Mouse (Mus musculus): ENCODE data around the gene 2510039O18Rik. TPM values are rescaled to one million over a fixed set of nuclear protein-coding genes. Genes with fewer than 3 reads are reported as not detected.

The 2510039O18Rik gene
- total and polyA plus RNA-seq, 3 experiments = 48.3 to 59.9 TPM; not detected in 1

DNA sequence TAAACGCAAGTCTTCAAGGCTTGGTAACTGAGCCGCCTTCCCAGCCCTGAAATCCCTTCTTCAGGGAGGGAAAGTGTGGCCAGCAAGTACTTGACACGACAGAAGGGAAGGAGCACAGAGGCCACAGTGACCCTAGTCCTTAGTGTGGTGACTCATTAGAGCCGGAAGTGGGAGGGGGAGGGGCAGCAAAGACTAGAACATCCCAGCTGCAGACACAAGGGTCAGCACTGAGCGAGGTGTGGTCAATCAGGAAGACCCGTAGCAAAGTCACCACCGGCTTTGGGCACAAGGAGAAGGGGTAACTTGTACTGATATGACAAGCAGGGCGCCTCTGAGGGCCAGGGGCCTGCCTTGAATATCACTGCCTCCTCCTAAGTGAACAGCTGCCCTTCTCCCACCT, 13.0 kb upstream of the 2510039O18Rik start:
- H3K9me3 ChIP-seq (replicated peaks; ENCODE audit: insufficient read depth, low read length) = no peaks in the 10 kb centered on the region
- no peaks in the 10 kb centered on the region for H3K79me2 ChIP-seq (ENCODE audit: control insufficient read depth, insufficient read depth, low read length, poor library complexity)
- H3K36me3 ChIP-seq (ENCODE audit: control insufficient read depth in 1 of 2, insufficient read depth in 2 of 2, low read length in 2 of 2) = no peaks in the 10 kb centered on the region
- no peak overlapping the region for H3K4me3 ChIP-seq (ENCODE audit: control insufficient read depth in 1 of 2, insufficient read depth in 1 of 2, low read depth in 2 of 2, low read length in 2 of 2)
- no peaks in the 10 kb centered on the region for H3K27me3 ChIP-seq (ENCODE audit: control insufficient read depth in 1 of 2, insufficient read depth in 2 of 2, low read length in 2 of 2)
- H3K4me1 ChIP-seq (ENCODE audit: control insufficient read depth in 1 of 2, insufficient read depth in 2 of 2, low read length in 2 of 2) = no peaks in the 10 kb centered on the region
- H3K27ac ChIP-seq (ENCODE audit: control insufficient read depth, low read depth, low read length) = no peak overlapping the region
- TF ChIP-seq NELFE (IDR thresholded peaks at IDR 0.05; ENCODE audit: low read depth, low read length) (no peak), MAX (IDR thresholded peaks at IDR 0.05; ENCODE audit: low read length) (no peak), USF1 (IDR thresholded peaks at IDR 0.05; ENCODE audit: low read depth, low read length) (no peak), MAZ (IDR thresholded peaks at IDR 0.05; ENCODE audit: low read depth, low read length) (no peak), SMC3 (IDR thresholded peaks at IDR 0.05; ENCODE audit: low read depth, low read length) (no peak), MYC (IDR thresholded peaks at IDR 0.05; ENCODE audit: low read depth, low read length) (no peak), ZC3H11A (IDR thresholded peaks at IDR 0.05; ENCODE audit: low read depth, low read length) (no peak), TCF12 (IDR thresholded peaks at IDR 0.05; ENCODE audit: low read depth, low read length) (no peak), GABPA (IDR thresholded peaks at IDR 0.05; ENCODE audit: low read depth, low read length) (no peak), MEF2A (IDR thresholded peaks at IDR 0.05; ENCODE audit: extremely low read depth, insufficient replicate concordance, low read depth, low read length, poor library complexity, severe bottlenecking) (no peak)
- no peak for DNase-seq (ENCODE audit: low read depth, low spot score)
- H3K9ac ChIP-seq (ENCODE audit: control insufficient read depth, low read depth, low read length, poor library complexity, severe bottlenecking) = no peak overlapping the region

DNA sequence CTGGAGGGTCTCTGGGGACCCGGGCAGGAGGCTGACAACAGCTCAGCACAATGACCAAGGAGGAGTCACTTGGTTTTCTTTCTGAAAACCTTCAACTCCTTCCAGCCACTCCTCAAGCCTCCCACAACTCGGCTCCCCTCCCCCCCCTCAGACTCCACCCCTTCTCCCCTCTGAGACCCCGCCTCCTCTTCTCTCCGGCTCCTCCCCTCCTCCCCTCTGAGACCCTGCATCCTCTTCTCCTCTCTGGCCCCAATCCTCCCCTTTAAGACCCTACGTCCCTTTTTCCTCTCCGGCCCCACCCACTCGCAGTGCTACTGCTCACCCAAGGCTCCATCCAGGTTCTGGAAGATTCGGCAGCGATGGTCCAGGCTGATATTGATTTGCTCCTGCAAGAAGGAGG, 12.6 kb upstream of the 2510039O18Rik start:
- H3K27me3 ChIP-seq (ENCODE audit: control insufficient read depth in 1 of 2, insufficient read depth in 2 of 2, low read length in 2 of 2) = no peaks in the 10 kb centered on the region
- no peak for DNase-seq (ENCODE audit: low read depth, low spot score)
- H3K9ac ChIP-seq (ENCODE audit: control insufficient read depth, low read depth, low read length, poor library complexity, severe bottlenecking) = no peak overlapping the region
- H3K27ac ChIP-seq (ENCODE audit: control insufficient read depth, low read depth, low read length) = no peak overlapping the region
- no peaks in the 10 kb centered on the region for H3K9me3 ChIP-seq (replicated peaks; ENCODE audit: insufficient read depth, low read length)
- H3K36me3 ChIP-seq (ENCODE audit: control insufficient read depth in 1 of 2, insufficient read depth in 2 of 2, low read length in 2 of 2) = no peaks in the 10 kb centered on the region
- no peak overlapping the region for H3K4me3 ChIP-seq (ENCODE audit: control insufficient read depth in 1 of 2, insufficient read depth in 1 of 2, low read depth in 2 of 2, low read length in 2 of 2)
- H3K79me2 ChIP-seq (ENCODE audit: control insufficient read depth, insufficient read depth, low read length, poor library complexity) = no peaks in the 10 kb centered on the region
- no peak for TF ChIP-seq ZNF384 (IDR thresholded peaks at IDR 0.05; ENCODE audit: low read depth, low read length)
- TF ChIP-seq ZC3H11A (IDR thresholded peaks at IDR 0.05; ENCODE audit: low read depth, low read length) = no peak
- no peak for TF ChIP-seq POLR2AphosphoS5 (IDR thresholded peaks at IDR 0.05; ENCODE audit: borderline replicate concordance, low read depth, low read length)
- H3K4me1 ChIP-seq (ENCODE audit: control insufficient read depth in 1 of 2, insufficient read depth in 2 of 2, low read length in 2 of 2) = no peaks in the 10 kb centered on the region

DNA sequence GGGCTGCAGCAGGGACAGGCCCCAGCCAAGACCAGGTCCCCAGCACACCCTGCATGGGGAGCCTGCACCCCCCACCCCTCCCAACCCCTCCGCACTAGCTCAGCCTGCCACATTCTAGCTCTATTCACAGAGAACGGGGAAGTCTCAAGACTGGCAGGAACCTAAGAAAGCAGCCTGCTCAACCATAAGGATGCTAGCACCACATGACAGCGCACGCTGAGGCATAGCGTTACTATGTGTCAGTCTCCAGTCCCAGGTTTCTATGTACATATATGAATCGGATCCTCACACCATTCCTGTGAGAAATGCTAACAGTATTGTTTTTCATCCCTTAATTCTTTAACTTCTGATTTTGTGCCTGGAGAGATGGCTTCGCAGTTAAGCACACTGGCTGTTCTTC, 12.2 kb upstream of the 2510039O18Rik start:
- Histone ChIP-seq H3K4me3 (ENCODE audit: control insufficient read depth in 1 of 2, insufficient read depth in 1 of 2, low read depth in 2 of 2, low read length in 2 of 2) (no peak overlapping the region), H3K27me3 (ENCODE audit: control insufficient read depth in 1 of 2, insufficient read depth in 2 of 2, low read length in 2 of 2) (no peaks in the 10 kb centered on the region), H3K4me1 (ENCODE audit: control insufficient read depth in 1 of 2, insufficient read depth in 2 of 2, low read length in 2 of 2) (no peaks in the 10 kb centered on the region), H3K9me3 (replicated peaks; ENCODE audit: insufficient read depth, low read length) (no peaks in the 10 kb centered on the region), H3K79me2 (ENCODE audit: control insufficient read depth, insufficient read depth, low read length, poor library complexity) (no peaks in the 10 kb centered on the region), H3K9ac (ENCODE audit: control insufficient read depth, low read depth, low read length, poor library complexity, severe bottlenecking) (no peak overlapping the region), H3K36me3 (ENCODE audit: control insufficient read depth in 1 of 2, insufficient read depth in 2 of 2, low read length in 2 of 2) (no peaks in the 10 kb centered on the region), H3K27ac (ENCODE audit: control insufficient read depth, low read depth, low read length) (no peak overlapping the region)
- no peak for DNase-seq (ENCODE audit: low read depth, low spot score)
- TF ChIP-seq ZC3H11A (IDR thresholded peaks at IDR 0.05; ENCODE audit: low read depth, low read length) (no peak), MYB (IDR thresholded peaks at IDR 0.05; ENCODE audit: low read depth, low read length) (no peak), NRF1 (IDR thresholded peaks at IDR 0.05; ENCODE audit: insufficient read depth, low read depth, low read length, poor library complexity, severe bottlenecking) (no peak), USF1 (IDR thresholded peaks at IDR 0.05; ENCODE audit: low read depth, low read length) (no peak), NELFE (IDR thresholded peaks at IDR 0.05; ENCODE audit: low read depth, low read length) (no peak), POLR2AphosphoS5 (IDR thresholded peaks at IDR 0.05; ENCODE audit: borderline replicate concordance, low read depth, low read length) (no peak), ETS1 (IDR thresholded peaks at IDR 0.05; ENCODE audit: low read depth, low read length) (no peak), ELF1 (IDR thresholded peaks at IDR 0.05; ENCODE audit: low read depth, low read length) (no peak)
